Mouse (Mus musculus) myocyte (in vitro differentiated cells): Measurements from ENCODE around the gene Enpp7.

ENCODE experiments used
- POLR2AphosphoS2 ChIP-seq: IDR thresholded peaks from one replicate; pipeline ENCODE4 v1.6.1; 2011; ENCODE audit warnings: low read depth, control low read depth; ENCODE audit not compliant: insufficient read length
- USF1 ChIP-seq: IDR thresholded peaks from one replicate; pipeline ENCODE4 v1.6.1; 2011; ENCODE audit warnings: low read depth, mild to moderate bottlenecking, control low read depth, moderate library complexity

- no peak for TF ChIP-seq USF1
- TF ChIP-seq POLR2AphosphoS2: no peak
Measured at GRCm38 (mm10) chr11:119035094-119035685, 47.2 kb downstream of the Enpp7 start.
